Mouse (Mus musculus) T-cell, adult 2 months (primary cell): ENCODE data around the gene Skint4.

ENCODE experiments used
- DNase-seq: peaks from one replicate; pipeline ENCODE4 v3.0.0; 2022; ENCODE audit warnings: low spot score

The Skint4 gene

GRCm38 (mm10) chr4:112071716-112072115 is at the start of gene Skint4:
TSS of gene Skint4 (plus strand) at chr4:112072016.
- no peak for DNase-seq
